Mouse (Mus musculus): ENCODE data around the gene Bckdk.

GRCm38 (mm10) chr7:127895442-127895841 is 8.4 kb upstream of the Bckdk start, which contains the start of the genes Gm21974 and Vkorc1:
- TF ChIP-seq CTCF (IDR thresholded peaks at IDR 0.05) (peak; percentile 61), POLR2A (IDR thresholded peaks at IDR 0.05; ENCODE audit: insufficient read depth, low read depth, low read length) (peak; percentile 82), EP300 (IDR thresholded peaks at IDR 0.05; ENCODE audit: insufficient read depth, low read depth, low read length) (peak; percentile 81)
